Mouse (Mus musculus): ENCODE measurements around the gene Abca9.

Abca9 gene

GRCm38 (mm10) chr11:110060127-110060526, 107.9 kb downstream of the Abca9 start:
- DNase-seq, result no peak

- no peak for DNase-seq
Measured at GRCm38 (mm10) chr11:110053681-110054080, 114.3 kb downstream of the Abca9 start.

Measured in lung, postnatal 14 days (tissue).